Mouse (Mus musculus) liver, embryonic 16.5 days (tissue): ENCODE results near the gene Metap1. TPM values are rescaled to one million over a fixed set of nuclear protein-coding genes. Genes with fewer than 3 reads are reported as not detected.

ENCODE experiments used
- ATAC-seq: fragments of 200-750 bp; cut with Nextera tagmentation; 2 replicates; pipeline ENCODE4 v1.8.0; 2017; ENCODE audit warnings: low read depth, mild to moderate bottlenecking, moderate number of reproducible peaks, moderate library complexity
- H3K27ac ChIP-seq: fragments of 300-500 bp; sonication (generic); 2 replicates; pipeline ENCODE4 v1.5.1; 2014; ENCODE audit warnings: mild to moderate bottlenecking, low read length
- H3K27me3 ChIP-seq: fragments of 300-500 bp; sonication (generic); 2 replicates; pipeline ENCODE4 v1.6.1; 2014; ENCODE audit warnings: low read depth, low read length, mixed read lengths; ENCODE audit not compliant: control insufficient read depth, insufficient read depth
- H3K36me3 ChIP-seq: fragments of 300-500 bp; sonication (generic); 2 replicates; pipeline ENCODE4 v1.6.1; 2014; ENCODE audit warnings: mild to moderate bottlenecking; ENCODE audit not compliant: control insufficient read depth, insufficient read depth
- H3K4me1 ChIP-seq: fragments of 300-500 bp; sonication (generic); 2 replicates; pipeline ENCODE4 v1.6.1; 2014; ENCODE audit warnings: low read depth, low read length, mixed read lengths; ENCODE audit not compliant: control insufficient read depth
- H3K4me2 ChIP-seq: fragments of 300-500 bp; sonication (generic); 2 replicates; pipeline ENCODE4 v1.6.1; 2014; ENCODE audit warnings: low read depth, low read length, mixed read lengths
- H3K4me3 ChIP-seq: fragments of 300-500 bp; sonication (generic); 2 replicates; pipeline ENCODE4 v1.5.1; 2014; ENCODE audit warnings: low read depth, mild to moderate bottlenecking, low read length
- H3K9ac ChIP-seq: fragments of 300-500 bp; sonication (generic); 2 replicates; pipeline ENCODE4 v1.6.1; 2014; ENCODE audit warnings: low read depth, low read length
- H3K9me3 ChIP-seq: fragments of 300-500 bp; sonication (generic); replicated peaks from 2 replicates; pipeline ENCODE4 v1.6.1; 2016; ENCODE audit warnings: low read length; ENCODE audit not compliant: control insufficient read depth
- WGBS: fragments of 180-500 bp; shearing (Covaris S2); extraction: QIAGEN DNeasy Blood & Tissue Kit; methylation state at CpG from one replicate; pipeline ENCODE4 v1.1.7; 2014; ENCODE audit not compliant: insufficient replicate concordance; 5-methylcytosine and 5-hydroxymethylcytosine counted together
- polyA plus RNA-seq: library from polyadenylated mRNA; unstranded; fragments of >200 nt; fragmentation: Nextera tagmentation; extraction: Ambion mirVana; gene quantifications from 2 replicates; pipeline ENCODE4 v1.2.1, GENCODE M21; 2015

Metap1 gene
- polyA plus RNA-seq, 1 experiment from 2014 or later, result 19.0 TPM

- H3K4me3 ChIP-seq, result no peak overlapping the region
- 63% methylated on average over 2 of the region's 2 CpGs for WGBS
- H3K4me1 ChIP-seq, result peaks cover 2% of the 10 kb centered on the region; the same call in 1 of the 2 replicates
- H3K36me3 ChIP-seq, result peaks cover 42% of the 10 kb centered on the region
- peak; percentile 87 for ATAC-seq
- no peak overlapping the region for H3K27ac ChIP-seq
- no peaks in the 10 kb centered on the region for H3K27me3 ChIP-seq
- no peak overlapping the region for H3K4me2 ChIP-seq
- no peaks in the 10 kb centered on the region for H3K9me3 ChIP-seq
- no peak overlapping the region for H3K9ac ChIP-seq
These were observed 26.2 kb downstream of the Metap1 start for GRCm38 (mm10) chr3:138463137-138463536.

GRCm38 (mm10) chr3:138461832-138462231, 27.5 kb downstream of the Metap1 start:
- no peaks in the 10 kb centered on the region for H3K9me3 ChIP-seq
- H3K9ac ChIP-seq, result no peak overlapping the region
- no peak overlapping the region for H3K4me3 ChIP-seq
- H3K27ac ChIP-seq, result no peak overlapping the region
- peaks cover 39% of the 10 kb centered on the region for H3K36me3 ChIP-seq
- ATAC-seq, result no peak
- H3K27me3 ChIP-seq, result no peaks in the 10 kb centered on the region
- H3K4me2 ChIP-seq, result no peak overlapping the region
- H3K4me1 ChIP-seq, result peaks cover 2% of the 10 kb centered on the region; the same call in 1 of the 2 replicates
- WGBS, result 70% methylated on average over 3 of the region's 3 CpGs

GRCm38 (mm10) chr3:138460260-138460659, 29.1 kb downstream of the Metap1 start:
- H3K27me3 ChIP-seq, result no peaks in the 10 kb centered on the region
- peaks cover 37% of the 10 kb centered on the region for H3K36me3 ChIP-seq
- no peak overlapping the region for H3K27ac ChIP-seq
- no peak for ATAC-seq
- WGBS, result 84% methylated on average over 13 of the region's 13 CpGs
- H3K4me2 ChIP-seq, result no peak overlapping the region
- no peak overlapping the region for H3K4me3 ChIP-seq
- no peaks in the 10 kb centered on the region for H3K9me3 ChIP-seq
- peaks cover 2% of the 10 kb centered on the region; the same call in 1 of the 2 replicates for H3K4me1 ChIP-seq
- no peak overlapping the region for H3K9ac ChIP-seq

GRCm38 (mm10) chr3:138458441-138458840, 30.9 kb downstream of the Metap1 start:
- Histone ChIP-seq H3K4me2 (no peak overlapping the region), H3K27ac (no peak overlapping the region), H3K4me1 (no peaks in the 10 kb centered on the region), H3K36me3 (peaks cover 44% of the 10 kb centered on the region), H3K27me3 (no peaks in the 10 kb centered on the region), H3K9ac (no peak overlapping the region), H3K4me3 (no peak overlapping the region), H3K9me3 (no peaks in the 10 kb centered on the region)
- no peak for ATAC-seq
- 93% methylated on average over 3 of the region's 3 CpGs for WGBS

GRCm38 (mm10) chr3:138454711-138455435, 34.4 kb downstream of the Metap1 start:
- Histone ChIP-seq H3K9me3 (no peaks in the 10 kb centered on the region), H3K4me3 (no peak overlapping the region), H3K4me1 (no peaks in the 10 kb centered on the region), H3K36me3 (peaks cover 38% of the 10 kb centered on the region), H3K4me2 (no peak overlapping the region), H3K27ac (no peak overlapping the region), H3K9ac (no peak overlapping the region), H3K27me3 (no peaks in the 10 kb centered on the region)
- ATAC-seq, result no peak
- WGBS, result 81% methylated on average over 13 of the region's 13 CpGs

- H3K4me1 ChIP-seq, result no peaks in the 10 kb centered on the region
These were observed 35.1 kb downstream of the Metap1 start for GRCm38 (mm10) chr3:138454234-138454633.

GRCm38 (mm10) chr3:138452169-138452568, 37.1 kb downstream of the Metap1 start:
- H3K4me2 ChIP-seq, result no peak overlapping the region
- no peaks in the 10 kb centered on the region; the same call in 1 of the 2 replicates for H3K4me1 ChIP-seq
- WGBS, result 77% methylated on average over 10 of the region's 10 CpGs
- ATAC-seq, result no peak
- no peaks in the 10 kb centered on the region for H3K9me3 ChIP-seq
- no peak overlapping the region for H3K27ac ChIP-seq
- peaks cover 26% of the 10 kb centered on the region for H3K36me3 ChIP-seq
- H3K9ac ChIP-seq, result no peak overlapping the region
- no peaks in the 10 kb centered on the region for H3K27me3 ChIP-seq
- no peak overlapping the region for H3K4me3 ChIP-seq

More at GRCm38 (mm10) chr3:138454234-138454633, 35.1 kb downstream of the Metap1 start:
- 64% methylated on average over 1 of the region's 1 CpGs for WGBS
- Histone ChIP-seq H3K9ac (no peak overlapping the region), H3K4me3 (no peak overlapping the region), H3K9me3 (no peaks in the 10 kb centered on the region), H3K27ac (no peak overlapping the region), H3K27me3 (no peaks in the 10 kb centered on the region), H3K36me3 (peaks cover 32% of the 10 kb centered on the region), H3K4me2 (no peak overlapping the region)
- no peak for ATAC-seq

GRCm38 (mm10) chr3:138448077-138448860, 41.0 kb downstream of the Metap1 start:
- ATAC-seq, result no peak
- peaks cover 2% of the 10 kb centered on the region for H3K4me1 ChIP-seq
- no peak overlapping the region for H3K9ac ChIP-seq
- H3K4me2 ChIP-seq, result no peak overlapping the region
- H3K36me3 ChIP-seq, result peaks cover 20% of the 10 kb centered on the region
- H3K4me3 ChIP-seq, result no peak overlapping the region
- H3K27ac ChIP-seq, result no peak overlapping the region
- no peaks in the 10 kb centered on the region for H3K9me3 ChIP-seq
- no peaks in the 10 kb centered on the region for H3K27me3 ChIP-seq
- 58% methylated on average over 12 of the region's 12 CpGs for WGBS

GRCm38 (mm10) chr3:138443465-138443771, 45.9 kb downstream of the Metap1 start:
- peak overlapping the region; percentile 87 for H3K9ac ChIP-seq
- peaks cover 7% of the 10 kb centered on the region for H3K4me1 ChIP-seq
- no peaks in the 10 kb centered on the region for H3K9me3 ChIP-seq
- H3K36me3 ChIP-seq, result peaks cover 8% of the 10 kb centered on the region; the same call in 1 of the 2 replicates
- peak overlapping the region; percentile 97 for H3K4me2 ChIP-seq
- peak overlapping the region; percentile 94 for H3K27ac ChIP-seq
- H3K4me3 ChIP-seq, result peak overlapping the region; percentile 88
- ATAC-seq, result peak; percentile 22; the same call in 1 of the 2 replicates
- WGBS, result 4% methylated on average over 9 of the region's 9 CpGs
- no peaks in the 10 kb centered on the region for H3K27me3 ChIP-seq
